Mouse (Mus musculus): ENCODE measurements at regions not wholly inside any gene's neighbourhood (a gene's known extent, or its start where the extent isn't known, plus 50 kb on each side); places are given as distances from the start of the nearest gene placed in this dataset.

- H3K9me3 ChIP-seq (ENCODE audit: control insufficient read depth, low read length) = peaks cover 6% of the 10 kb centered on the region; the same call in 1 of the 2 replicates
- no peak overlapping the region for H3K9ac ChIP-seq (ENCODE audit: low read depth, low read length, severe bottlenecking)
- H3K27me3 ChIP-seq (ENCODE audit: control insufficient read depth, insufficient read depth, low read length) = no peaks in the 10 kb centered on the region
- no peaks in the 10 kb centered on the region for H3K36me3 ChIP-seq (ENCODE audit: control insufficient read depth, insufficient read depth, low read length)
- no peak for ATAC-seq (ENCODE audit: low FRiP score, low read depth)
- H3K4me2 ChIP-seq (replicated peaks; ENCODE audit: low read depth, low read length, severe bottlenecking) = no peak overlapping the region
- DNase-seq (ENCODE audit: low spot score) = no peak
- TF ChIP-seq POLR2A (IDR thresholded peaks at IDR 0.05; ENCODE audit: borderline replicate concordance, extremely low read depth, insufficient read depth, insufficient read length) = no peak
- no peak overlapping the region for H3K27ac ChIP-seq (replicated peaks; ENCODE audit: low read depth, low read length)
- no peak overlapping the region for H3K4me3 ChIP-seq (replicated peaks; ENCODE audit: low read length)
- WGBS = 54% methylated on average over 2 of the region's 2 CpGs
- no peaks in the 10 kb centered on the region for H3K4me1 ChIP-seq (ENCODE audit: control insufficient read depth, insufficient read depth, low read length)
Observed at GRCm38 (mm10) chr15:30071668-30072067, 100.7 kb upstream of the Ctnnd2 start.

- no peak for TF ChIP-seq POLR2A (IDR thresholded peaks at IDR 0.05; ENCODE audit: borderline replicate concordance, extremely low read depth, insufficient read depth, insufficient read length)
- WGBS = 33% methylated on average over 1 of the region's 1 CpGs
- DNase-seq (ENCODE audit: low spot score) (no peak), ATAC-seq (ENCODE audit: low FRiP score, low read depth) (no peak)
- H3K4me1 ChIP-seq (ENCODE audit: control insufficient read depth, insufficient read depth, low read length) = no peaks in the 10 kb centered on the region
- no peak overlapping the region for H3K9ac ChIP-seq (ENCODE audit: low read depth, low read length, severe bottlenecking)
- no peak overlapping the region for H3K4me2 ChIP-seq (replicated peaks; ENCODE audit: low read depth, low read length, severe bottlenecking)
- no peak overlapping the region for H3K27ac ChIP-seq (replicated peaks; ENCODE audit: low read depth, low read length)
- H3K9me3 ChIP-seq (ENCODE audit: control insufficient read depth, low read length) = peaks cover 6% of the 10 kb centered on the region; the same call in 1 of the 2 replicates
- no peaks in the 10 kb centered on the region for H3K36me3 ChIP-seq (ENCODE audit: control insufficient read depth, insufficient read depth, low read length)
- no peaks in the 10 kb centered on the region for H3K27me3 ChIP-seq (ENCODE audit: control insufficient read depth, insufficient read depth, low read length)
- no peak overlapping the region for H3K4me3 ChIP-seq (replicated peaks; ENCODE audit: low read length)
Observed at GRCm38 (mm10) chr15:30072301-30072700, 100.1 kb upstream of the Ctnnd2 start.

- no peaks in the 10 kb centered on the region for H3K9me3 ChIP-seq (ENCODE audit: control insufficient read depth, low read length)
- no peak overlapping the region for H3K27ac ChIP-seq (replicated peaks; ENCODE audit: low read depth, low read length)
- H3K27me3 ChIP-seq (ENCODE audit: control insufficient read depth, insufficient read depth, low read length) = no peaks in the 10 kb centered on the region
- H3K4me3 ChIP-seq (replicated peaks; ENCODE audit: low read length) = no peak overlapping the region
- no peaks in the 10 kb centered on the region for H3K36me3 ChIP-seq (ENCODE audit: control insufficient read depth, insufficient read depth, low read length)
- no peak for DNase-seq (ENCODE audit: low spot score)
- ATAC-seq (ENCODE audit: low FRiP score, low read depth) = no peak
- H3K4me1 ChIP-seq (ENCODE audit: control insufficient read depth, insufficient read depth, low read length) = no peaks in the 10 kb centered on the region
- WGBS = 92% methylated on average over 6 of the region's 6 CpGs
- H3K4me2 ChIP-seq (replicated peaks; ENCODE audit: low read depth, low read length, severe bottlenecking) = no peak overlapping the region
- no peak overlapping the region for H3K9ac ChIP-seq (ENCODE audit: low read depth, low read length, severe bottlenecking)
- no peak for TF ChIP-seq POLR2A (IDR thresholded peaks at IDR 0.05; ENCODE audit: borderline replicate concordance, extremely low read depth, insufficient read depth, insufficient read length)
Observed at GRCm38 (mm10) chr15:30087120-30087519, 85.3 kb upstream of the Ctnnd2 start.

- Histone ChIP-seq H3K36me3 (ENCODE audit: control insufficient read depth, insufficient read depth, low read length) (no peaks in the 10 kb centered on the region), H3K27me3 (ENCODE audit: control insufficient read depth, insufficient read depth, low read length) (no peaks in the 10 kb centered on the region), H3K4me2 (replicated peaks; ENCODE audit: low read depth, low read length, severe bottlenecking) (no peak overlapping the region), H3K4me3 (replicated peaks; ENCODE audit: low read length) (no peak overlapping the region), H3K27ac (replicated peaks; ENCODE audit: low read depth, low read length) (no peak overlapping the region), H3K9me3 (ENCODE audit: control insufficient read depth, low read length) (no peaks in the 10 kb centered on the region), H3K9ac (ENCODE audit: low read depth, low read length, severe bottlenecking) (no peak overlapping the region), H3K4me1 (ENCODE audit: control insufficient read depth, insufficient read depth, low read length) (no peaks in the 10 kb centered on the region)
- TF ChIP-seq POLR2A (IDR thresholded peaks at IDR 0.05; ENCODE audit: borderline replicate concordance, extremely low read depth, insufficient read depth, insufficient read length) = no peak
- ATAC-seq (ENCODE audit: low FRiP score, low read depth) (no peak), DNase-seq (ENCODE audit: low spot score) (no peak)
- WGBS = 80% methylated on average over 3 of the region's 3 CpGs
Observed at GRCm38 (mm10) chr15:30122061-30122460, 50.3 kb upstream of the Ctnnd2 start.
